Mouse (Mus musculus) MEL (cell line): Measurements from ENCODE around the gene Anapc15.

Source experiments
- CTCF ChIP-seq, 3 experiments: IDR thresholded peaks in 2 of 3; conservative IDR thresholded peaks in 1 of 3; 2 replicates each; pipeline ENCODE4 v1.5.1; 2011 to 2012; ENCODE audit warnings: low read length in 3 of 3, low read depth in 2 of 3, mild to moderate bottlenecking in 2 of 3, improper control_type of control experiment in 1 of 3, inconsistent platforms in 1 of 3, mixed read lengths in 1 of 3, moderate library complexity in 1 of 3; ENCODE audit not compliant: control insufficient read depth in 1 of 3, insufficient read depth in 1 of 3, poor library complexity in 1 of 3, severe bottlenecking in 1 of 3
- EP300 ChIP-seq, 2 experiments: IDR thresholded peaks; 2 replicates each; pipeline ENCODE4 v1.6.1; 2011; ENCODE audit warnings: improper control_type of control experiment in 2 of 2, low read length in 2 of 2, low read depth in 1 of 2, mild to moderate bottlenecking in 1 of 2
- USF1 ChIP-seq: IDR thresholded peaks from 2 replicates; pipeline ENCODE4 v1.6.1; 2014; ENCODE audit warnings: low read depth, mild to moderate bottlenecking, inconsistent platforms, low read length, improper control_type of control experiment, moderate library complexity

- TF ChIP-seq USF1 (no peak), EP300 (IDR thresholded peaks at IDR 0.05; ENCODE audit: low read depth in 1 of 2, low read length in 2 of 2) (no peak), CTCF (IDR thresholded peaks at IDR 0.05 in 2 of 3, conservative IDR thresholded peaks at IDR 0.05 in 1 of 3; ENCODE audit: control insufficient read depth in 1 of 3, insufficient read depth in 1 of 3, low read depth in 2 of 3, low read length in 3 of 3, poor library complexity in 1 of 3, severe bottlenecking in 1 of 3) (no peak)
Measured at GRCm38 (mm10) chr7:101851689-101852088, 11.8 kb upstream of the Anapc15 start.
